Mouse (Mus musculus): ENCODE results near the gene Ssr1. TPM values are rescaled to one million over a fixed set of nuclear protein-coding genes. Genes with fewer than 3 reads are reported as not detected.

Ssr1 gene
- 96.5 and 104 TPM in 2 replicates for total RNA-seq (2015)
- total RNA-seq (2017), result 126 and 148 TPM in 2 replicates

DNA sequence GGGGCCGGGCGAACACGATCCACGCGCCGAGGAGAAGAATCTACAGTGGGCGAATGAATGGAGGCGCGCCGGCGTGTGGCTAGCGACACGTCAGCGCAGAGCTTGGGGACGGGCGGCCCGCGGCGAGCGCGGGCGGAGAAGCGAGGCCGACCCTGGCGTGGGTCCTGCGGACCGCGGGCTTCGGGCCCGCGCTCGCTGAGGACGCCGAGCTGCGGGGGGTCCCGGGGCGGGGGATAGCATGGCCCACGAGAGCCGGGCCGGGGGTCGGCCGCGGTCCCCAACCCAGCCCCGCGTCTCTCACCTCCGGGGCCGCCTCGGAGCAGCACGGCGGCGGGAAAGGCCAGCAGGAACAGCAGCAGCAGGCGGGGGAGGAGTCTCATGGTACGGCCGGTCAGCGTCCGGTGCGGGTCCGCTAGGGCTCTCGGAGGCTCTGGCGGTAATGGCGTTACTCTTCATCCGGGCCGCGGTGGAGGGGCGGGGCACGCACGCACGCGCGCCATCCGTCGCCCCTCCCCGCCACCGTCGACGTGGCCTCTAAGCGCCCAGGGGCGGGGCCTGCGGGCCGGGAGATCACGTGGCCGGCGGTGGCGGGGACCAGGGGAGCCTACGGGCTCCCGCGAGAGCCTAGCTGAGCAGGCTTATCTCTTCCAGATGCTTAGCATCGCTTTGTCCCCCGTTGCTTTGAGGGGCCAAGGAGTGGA is at the start of gene Ssr1:
Ssr1 (minus strand) TSS at position 514 of the 701 bp plus-strand sequence.
- peak; percentile 99 for ATAC-seq (ENCODE audit: poor library complexity, severe bottlenecking)

DNA sequence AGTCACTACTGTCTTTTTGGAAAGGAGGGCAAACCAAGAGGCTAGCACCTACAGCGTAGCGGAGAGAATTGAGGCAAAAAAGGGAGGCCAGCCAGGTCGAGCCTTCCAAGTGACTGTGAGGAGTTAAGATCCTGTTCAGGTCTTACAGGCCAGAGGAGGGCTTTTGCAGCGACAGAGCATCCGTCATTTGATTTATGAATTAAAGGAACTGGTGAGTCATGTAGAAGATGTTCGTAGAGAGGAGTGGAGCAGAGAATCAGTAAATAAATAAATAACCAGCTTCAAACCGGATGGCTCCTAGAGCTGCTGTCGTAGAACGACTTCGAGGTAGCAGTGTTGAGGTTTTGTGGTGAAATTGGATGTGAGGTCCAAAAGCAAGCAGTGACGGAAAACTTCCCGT is 43.8 kb upstream of the Ssr1 start:
- ATAC-seq (ENCODE audit: poor library complexity, severe bottlenecking), result 0 out of 2 replicates have a peak, but pooled peaks have one; percentile 13

DNA sequence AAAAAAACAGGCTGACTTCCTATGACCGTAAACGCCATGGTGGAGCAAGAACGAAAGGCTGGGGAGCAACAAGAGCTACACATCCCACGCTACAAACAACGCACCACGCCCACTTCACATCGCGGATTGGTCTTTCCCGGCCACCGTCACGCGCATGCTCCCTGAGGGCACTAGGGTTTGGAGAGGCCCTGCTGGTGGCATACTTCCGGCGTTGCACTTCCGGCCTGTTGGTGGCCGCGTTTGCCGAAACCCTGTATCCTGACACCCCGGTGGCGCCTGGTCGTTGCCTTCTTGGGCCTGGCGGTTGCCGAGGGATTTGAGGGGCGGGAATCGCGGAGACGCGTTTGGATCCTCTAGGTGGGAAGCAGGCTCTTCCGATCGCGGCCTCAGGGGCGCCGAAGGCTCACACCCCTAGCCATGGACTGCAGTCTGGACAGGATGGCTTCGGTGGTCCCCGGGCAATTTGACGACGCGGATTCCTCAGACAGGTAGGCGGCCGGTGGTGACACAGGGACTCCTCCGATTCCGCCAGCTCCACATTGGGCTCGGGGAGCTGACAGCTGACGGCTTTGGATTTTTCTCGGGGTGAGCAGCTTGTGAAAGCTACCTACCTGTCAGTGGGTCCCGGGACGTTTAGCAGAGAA is 43.1 kb upstream of the Ssr1 start, which contains the start of gene Cage1:
Cage1 (minus strand) TSS at position 26 of the 644 bp plus-strand sequence.
- ATAC-seq (ENCODE audit: poor library complexity, severe bottlenecking), result peak; percentile 97

DNA sequence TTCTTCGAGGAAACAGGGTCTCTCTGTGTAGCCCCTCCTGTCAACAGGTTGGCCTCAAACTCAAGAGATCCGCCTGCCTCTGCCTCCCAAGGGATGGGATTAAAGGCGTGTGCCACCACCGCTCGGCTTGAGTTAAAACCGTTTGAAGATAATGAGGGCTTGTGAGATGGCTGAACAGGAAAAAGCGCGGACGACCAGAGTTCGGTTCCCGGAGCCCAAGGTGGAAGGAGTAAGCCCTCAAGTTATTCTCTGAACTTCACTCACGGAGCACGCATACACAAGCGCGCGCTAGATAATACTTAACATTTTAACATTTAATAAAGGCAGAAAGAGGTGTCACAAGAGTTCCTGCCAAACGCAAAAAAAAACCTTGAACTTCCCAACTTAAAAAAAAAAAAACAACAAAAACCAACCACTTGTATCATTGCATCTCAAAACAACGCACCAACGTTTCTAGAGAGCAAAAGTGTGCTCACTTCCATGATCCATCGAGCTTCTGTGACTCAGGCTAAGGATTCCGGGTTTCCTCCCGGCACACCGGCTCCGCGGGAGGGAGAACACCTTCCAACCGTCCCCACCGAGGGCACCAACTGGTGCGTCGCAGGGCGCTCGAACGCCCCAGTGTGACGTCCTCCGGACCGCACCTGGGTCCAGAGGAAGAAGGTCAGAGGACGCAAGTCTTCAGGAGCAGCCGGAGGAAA is 42.5 kb upstream of the Ssr1 start, which contains the start of gene Riok1:
Riok1 (plus strand) TSS at position 653 of the 701 bp plus-strand sequence.
- peak; percentile 77 for ATAC-seq (ENCODE audit: poor library complexity, severe bottlenecking)

DNA sequence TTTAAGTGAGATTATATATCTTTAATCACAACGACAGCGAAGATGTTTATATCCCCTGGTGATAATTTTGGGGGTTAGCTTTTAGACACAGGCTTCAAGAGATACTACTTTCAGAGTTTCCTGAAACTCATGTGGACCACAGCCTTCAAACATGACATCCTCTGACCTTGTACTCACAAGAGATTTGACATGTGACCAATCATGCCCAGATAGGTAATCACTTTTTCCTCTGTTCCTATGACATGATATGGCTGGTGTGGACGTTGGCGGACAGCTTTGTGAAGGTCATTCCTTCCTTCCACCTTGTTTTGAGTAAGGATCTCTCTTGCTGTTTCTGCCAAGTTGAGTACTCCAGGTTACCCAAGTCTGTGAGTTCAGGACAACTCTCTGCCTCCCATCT is 34.4 kb upstream of the Ssr1 start:
- ATAC-seq (ENCODE audit: poor library complexity, severe bottlenecking), result no peak

DNA sequence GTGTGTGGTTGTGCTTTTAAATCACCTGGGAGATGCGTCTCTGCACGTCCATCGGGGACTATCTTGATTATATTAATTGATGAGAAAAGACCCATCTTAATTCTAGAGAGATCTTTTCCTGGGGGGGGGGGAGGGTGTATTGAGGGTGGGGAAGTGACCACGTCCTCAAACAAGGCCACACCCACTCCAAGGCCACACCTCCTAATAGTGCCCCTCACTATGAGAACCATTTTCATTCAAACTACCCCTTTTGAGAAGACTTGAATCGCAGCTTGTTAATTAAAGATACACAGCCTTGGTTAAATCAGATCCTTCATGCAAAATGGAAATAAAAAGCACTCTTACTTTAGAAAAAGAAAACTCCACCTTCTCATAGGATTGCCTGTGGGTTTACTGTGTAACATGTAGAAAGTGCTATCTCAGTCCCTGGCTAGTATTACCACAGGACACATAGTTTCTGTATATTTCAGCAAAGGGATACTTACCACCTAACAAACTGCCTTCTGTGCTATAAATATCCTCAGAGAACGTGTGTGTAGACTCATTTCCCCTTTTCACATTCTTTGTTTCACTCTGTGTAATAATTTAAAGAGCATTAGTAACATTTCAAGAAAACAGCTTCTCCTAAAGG is 33.7 kb upstream of the Ssr1 start:
- ATAC-seq (ENCODE audit: poor library complexity, severe bottlenecking), result peak; percentile 80

DNA sequence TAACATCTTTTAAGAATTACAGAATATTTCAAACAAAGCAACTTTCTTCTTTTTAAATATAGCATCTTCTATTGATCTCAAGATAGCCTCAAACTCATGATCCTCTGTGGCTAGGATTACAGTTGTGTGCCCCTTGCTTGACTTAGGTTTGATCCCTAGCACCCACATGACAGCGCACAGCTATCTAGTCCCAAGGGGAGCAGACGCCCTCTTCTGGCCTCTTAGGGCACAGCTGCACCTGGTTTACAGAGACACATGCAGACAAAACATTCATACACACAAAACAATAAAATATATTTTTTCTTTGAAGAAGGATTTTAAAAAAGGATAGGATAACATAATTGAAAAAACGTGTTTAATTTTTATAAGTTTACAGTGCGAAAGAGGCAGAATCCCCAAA is 31.9 kb upstream of the Ssr1 start:
- no peak for ATAC-seq (ENCODE audit: poor library complexity, severe bottlenecking)

DNA sequence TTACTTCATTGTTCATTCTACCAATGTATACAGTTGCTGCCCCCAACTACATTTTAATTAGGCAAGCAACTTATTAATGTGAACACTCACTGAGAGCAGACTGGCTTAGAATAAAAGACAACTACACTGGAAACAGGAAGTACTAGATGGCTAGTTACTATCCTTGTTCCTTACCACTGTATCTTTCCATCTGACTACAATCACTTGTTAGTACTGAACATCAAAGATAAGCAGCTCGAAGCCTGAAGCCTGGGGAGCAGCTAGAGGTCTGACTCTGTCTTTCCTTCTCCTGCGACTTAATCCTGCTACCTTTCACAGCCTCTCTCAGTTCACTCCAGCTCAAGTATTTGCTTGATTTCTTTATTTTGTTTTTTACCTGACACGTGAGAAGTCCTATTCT is 24.8 kb upstream of the Ssr1 start:
- ATAC-seq (ENCODE audit: poor library complexity, severe bottlenecking), result no peak

DNA sequence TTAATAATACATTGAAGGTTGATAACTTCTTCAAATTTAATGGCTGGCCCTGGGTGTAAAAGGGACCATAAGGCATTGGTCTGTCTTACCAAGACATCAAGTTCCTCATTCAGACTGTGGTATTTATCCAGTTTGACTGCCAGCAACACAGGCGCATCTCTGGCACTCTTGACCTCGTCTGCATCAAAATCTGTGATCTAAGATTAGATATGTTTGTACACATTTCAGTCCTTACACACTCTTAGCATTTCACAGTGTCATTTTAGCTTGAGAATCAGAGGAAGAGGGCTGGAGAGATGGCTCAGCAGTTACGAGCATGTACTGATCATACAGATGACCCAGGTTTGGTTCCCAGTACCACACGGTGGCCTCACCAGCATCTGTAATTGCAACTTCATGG is 21.6 kb upstream of the Ssr1 start:
- no peak for ATAC-seq (ENCODE audit: poor library complexity, severe bottlenecking)

DNA sequence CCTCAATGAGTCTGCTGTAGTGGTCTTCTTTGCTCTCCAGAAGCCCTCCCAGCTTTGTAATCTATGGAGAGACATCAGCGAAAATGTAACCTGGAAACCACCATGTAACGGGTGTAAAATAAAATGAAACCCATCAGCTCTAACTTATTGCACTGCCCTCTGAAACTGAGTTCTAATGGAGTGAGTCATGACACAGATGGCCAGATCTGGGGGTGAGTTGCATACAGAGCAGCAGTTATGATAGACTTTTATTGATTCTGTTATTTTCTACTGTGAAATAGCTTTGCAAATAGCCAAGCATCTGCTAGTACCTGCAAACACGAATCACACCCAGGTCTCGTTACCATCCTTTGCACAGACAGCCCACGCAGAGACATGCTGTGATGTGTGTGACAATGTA is 18.4 kb upstream of the Ssr1 start:
- no peak for ATAC-seq (ENCODE audit: poor library complexity, severe bottlenecking)

DNA sequence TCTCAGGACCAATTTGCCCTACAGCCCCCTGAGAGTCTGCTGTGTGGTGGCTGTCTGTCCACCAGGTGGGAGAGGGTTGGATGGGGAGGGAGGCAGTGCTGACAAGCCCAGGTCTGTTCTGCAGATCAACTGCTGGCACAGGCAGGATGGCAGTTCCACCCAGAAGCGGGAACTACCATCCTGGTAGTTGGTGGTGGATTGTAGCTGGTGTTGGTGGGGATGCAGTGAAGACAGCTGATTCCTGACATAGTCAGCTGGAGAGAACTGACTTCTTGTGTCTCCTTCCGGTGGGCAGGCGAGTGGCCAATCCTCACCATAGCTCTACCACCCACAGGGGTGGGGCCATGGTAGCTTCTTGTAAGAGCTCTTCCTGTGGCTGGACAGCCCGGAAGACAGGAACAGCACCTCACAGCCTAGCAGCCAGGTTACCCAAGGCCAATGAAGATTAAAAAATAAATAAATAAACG is 16.5 kb upstream of the Ssr1 start:
- peak; percentile 91 for ATAC-seq (ENCODE audit: poor library complexity, severe bottlenecking)

DNA sequence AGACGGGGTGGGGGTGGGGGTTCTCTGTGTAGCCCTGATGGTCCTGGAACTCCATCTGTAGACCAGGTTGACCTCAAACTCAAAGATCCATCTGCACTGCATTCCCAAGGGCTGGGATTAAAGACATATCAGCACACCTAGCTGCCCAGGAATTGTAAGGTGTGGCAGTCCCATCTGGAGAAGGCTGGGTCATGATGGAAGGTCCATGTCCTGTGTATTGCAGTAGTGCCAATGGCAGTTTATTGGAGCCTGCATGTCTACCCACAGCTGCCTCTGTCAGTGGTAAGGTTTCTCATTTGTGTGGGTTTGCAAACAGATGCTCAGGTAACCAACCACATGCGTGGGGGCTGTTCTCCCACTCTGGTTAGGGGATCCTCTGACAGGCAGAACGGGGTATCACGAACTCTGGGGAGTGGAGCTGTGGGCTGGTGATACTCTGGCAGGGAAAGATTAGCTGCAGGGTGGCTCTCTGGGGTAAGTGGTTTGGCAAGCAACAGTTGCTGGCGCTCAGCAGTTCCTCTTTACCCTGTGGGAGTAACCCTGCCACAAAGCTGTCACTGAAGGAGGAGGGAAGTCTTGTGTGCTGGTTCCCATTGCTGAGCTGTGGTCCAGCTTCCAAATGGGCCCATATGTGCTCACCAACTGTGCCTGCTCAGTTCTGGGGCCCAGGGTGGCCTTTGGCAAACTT is 15.8 kb upstream of the Ssr1 start:
- ATAC-seq (ENCODE audit: poor library complexity, severe bottlenecking), result peak; percentile 96

DNA sequence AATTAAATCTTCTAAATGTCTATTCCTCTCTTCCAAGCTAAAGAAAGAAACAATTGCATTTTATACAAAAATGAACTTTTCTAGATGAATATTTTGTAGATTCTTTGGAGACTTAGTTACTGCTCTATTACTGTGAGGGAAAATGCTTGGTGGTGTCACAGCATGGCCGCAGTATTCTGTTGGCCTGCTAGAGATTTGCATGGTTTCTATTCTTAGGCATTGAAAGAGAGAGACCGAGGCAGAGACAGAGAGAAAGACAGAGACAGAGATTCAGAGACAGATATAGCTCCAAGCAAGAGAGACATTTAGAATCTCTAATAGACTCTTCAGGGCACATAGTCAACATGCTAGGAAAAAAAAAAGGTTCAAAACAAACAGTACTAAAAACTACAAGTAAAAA is 14.0 kb upstream of the Ssr1 start:
- ATAC-seq (ENCODE audit: poor library complexity, severe bottlenecking), result no peak

DNA sequence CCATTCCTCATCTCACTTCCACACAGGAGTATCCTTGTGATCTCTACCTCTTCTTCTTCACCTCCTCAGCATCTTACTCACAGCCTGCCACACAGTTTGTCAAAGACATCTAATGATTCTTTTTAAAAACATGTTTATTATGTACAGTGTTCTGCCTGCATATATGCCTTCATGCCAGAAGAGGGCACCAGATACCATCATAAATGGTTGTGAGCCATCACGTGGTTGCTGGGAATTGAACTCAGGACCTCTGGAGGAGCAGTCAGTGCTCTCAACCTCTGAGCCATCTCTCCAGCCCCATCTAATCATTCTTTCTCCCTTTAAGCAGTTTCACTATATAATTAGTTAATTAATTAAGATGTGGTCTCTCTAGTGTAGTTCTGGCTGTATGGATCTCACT is 8.4 kb upstream of the Ssr1 start:
- ATAC-seq (ENCODE audit: poor library complexity, severe bottlenecking), result no peak

DNA sequence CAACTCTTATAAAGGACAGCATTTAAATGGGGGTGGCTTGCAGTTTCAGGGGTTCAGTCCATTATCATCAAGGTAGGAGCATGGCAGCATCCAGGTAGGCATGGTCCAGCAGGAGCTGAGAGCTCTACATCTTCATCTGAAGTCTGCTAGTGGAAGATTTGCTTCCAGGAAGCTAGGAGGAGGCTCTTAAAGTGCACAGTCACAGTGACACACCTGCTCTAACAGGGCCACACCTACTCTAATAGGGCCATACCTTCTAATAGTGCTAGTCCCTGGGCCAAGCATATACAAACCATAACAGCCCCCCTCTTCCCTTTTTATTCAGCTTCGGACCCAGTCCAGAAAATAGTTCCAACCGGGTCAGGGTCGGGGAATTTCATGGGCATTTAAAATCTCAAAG is 5.7 kb upstream of the Ssr1 start:
- no peak for ATAC-seq (ENCODE audit: poor library complexity, severe bottlenecking)

DNA sequence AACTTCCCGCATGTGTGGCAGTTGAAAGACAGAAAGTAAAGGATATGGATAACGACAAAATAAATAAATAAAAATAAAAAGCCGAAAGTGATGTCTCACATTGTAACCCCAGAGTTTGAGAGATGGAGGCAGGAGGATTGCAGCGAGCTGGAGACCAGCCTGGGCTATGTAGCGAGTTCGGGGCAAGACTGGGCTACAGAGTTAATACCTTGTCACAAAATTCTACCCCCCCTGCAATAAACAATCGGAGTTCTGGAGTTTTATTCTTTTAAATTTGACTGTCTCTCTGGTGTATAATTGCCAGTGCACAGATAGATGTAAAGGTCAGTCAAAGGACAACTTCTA is 360 bp upstream of the Ssr1 start:
- no peak for ATAC-seq (ENCODE audit: poor library complexity, severe bottlenecking)

DNA sequence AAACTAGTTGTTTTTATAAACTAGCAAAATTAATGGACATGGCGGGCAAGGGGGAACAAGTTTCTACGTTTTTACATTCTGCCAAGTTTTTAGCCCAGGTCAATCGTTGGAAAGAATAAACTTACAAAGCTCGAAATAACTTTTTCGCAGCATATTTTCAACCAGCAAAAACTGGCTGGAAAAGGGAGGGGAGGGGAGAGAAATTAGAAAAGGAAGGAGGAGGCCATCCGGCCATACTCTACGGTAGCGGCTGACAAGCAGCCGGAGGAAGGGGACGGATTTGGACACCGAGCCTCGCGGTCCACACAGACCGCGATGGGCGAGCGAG is 677 bp downstream of the Ssr1 start:
- ATAC-seq (ENCODE audit: poor library complexity, severe bottlenecking), result no peak

DNA sequence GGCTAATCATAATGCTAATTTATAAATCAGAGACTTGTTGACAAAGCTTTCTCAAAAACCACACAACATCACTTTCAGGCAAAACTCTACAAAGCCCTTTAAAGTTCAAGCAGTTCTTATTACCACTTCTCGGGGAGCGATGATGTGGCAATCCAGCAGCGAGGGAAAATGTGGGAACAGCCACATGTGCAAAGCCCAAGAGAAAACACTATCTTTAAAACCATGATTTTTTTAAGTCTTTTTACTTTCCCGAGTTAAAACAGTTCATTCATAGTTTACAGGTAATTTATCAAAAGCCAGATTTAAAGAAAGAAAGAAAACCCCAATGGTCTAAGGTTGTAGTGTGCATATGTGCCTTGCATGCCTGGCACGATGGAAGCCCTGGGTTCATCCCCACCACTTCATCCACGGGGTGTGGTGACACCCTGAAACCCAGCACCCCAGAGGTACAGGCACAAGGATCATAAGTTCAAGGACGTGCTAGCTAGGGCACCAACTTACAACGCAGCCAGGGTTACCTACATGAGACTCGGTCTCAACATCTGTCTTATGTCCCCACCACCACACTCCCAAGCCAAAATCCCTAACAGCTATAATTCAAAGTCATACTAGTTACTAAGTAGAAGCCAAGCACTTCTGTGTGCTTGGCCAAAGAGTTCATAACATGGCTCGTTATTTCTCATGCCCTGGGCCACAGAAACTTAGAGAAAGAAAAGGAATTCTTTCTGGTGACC is 1.2 kb downstream of the Ssr1 start:
- ATAC-seq (ENCODE audit: poor library complexity, severe bottlenecking), result no peak

DNA sequence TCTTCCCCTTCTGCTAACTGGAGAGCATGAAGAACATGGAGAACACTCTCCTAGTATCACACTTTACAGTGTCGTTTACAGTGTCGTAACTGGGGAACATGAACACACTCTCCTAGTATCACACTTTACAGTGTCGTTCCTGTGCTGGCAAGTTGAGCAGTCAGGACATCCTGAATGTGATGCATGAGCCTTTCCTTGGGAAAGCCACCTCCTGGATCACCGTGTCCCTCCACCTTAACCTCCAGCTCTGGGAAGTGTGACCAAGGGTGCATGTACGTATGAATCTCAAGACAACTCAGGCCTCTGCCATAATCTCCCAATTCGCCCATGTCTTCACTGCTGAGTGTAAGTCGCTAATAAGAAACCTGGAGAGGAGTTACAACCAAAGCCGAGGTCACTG is 4.3 kb downstream of the Ssr1 start:
- no peak for ATAC-seq (ENCODE audit: poor library complexity, severe bottlenecking)

DNA sequence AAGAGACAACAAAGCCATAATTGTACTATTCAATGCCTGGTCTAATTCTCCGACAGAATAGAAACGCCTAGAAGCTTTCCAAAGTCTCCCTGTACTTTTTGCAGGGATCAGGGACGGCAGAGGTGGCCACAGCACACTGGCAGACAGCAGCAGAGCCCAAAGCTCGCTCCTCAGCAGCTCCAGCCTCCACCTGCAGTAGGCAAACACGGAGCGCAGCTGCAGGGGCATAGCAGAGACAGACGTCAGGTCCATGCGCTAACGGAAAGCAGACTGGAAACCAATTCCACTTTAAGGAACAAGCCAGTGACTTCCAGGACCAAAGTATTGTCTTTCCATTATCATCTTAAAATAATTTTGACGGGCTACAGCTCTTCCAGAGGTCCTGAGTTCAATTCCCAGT is 7.9 kb downstream of the Ssr1 start:
- no peak for ATAC-seq (ENCODE audit: poor library complexity, severe bottlenecking)

All from megakaryocyte, adult 5-6 weeks (primary cell).